Mouse (Mus musculus): ENCODE measurements at regions not wholly inside any gene's neighbourhood (a gene's known extent, or its start where the extent isn't known, plus 50 kb on each side); places are given as distances from the start of the nearest gene placed in this dataset.
A peak's percentile ranks its signal among the peaks of the same experiment; 100 is the strongest.

- H3K79me2 ChIP-seq (ENCODE audit: inconsistent target), result no peaks in the 10 kb centered on the region
- no peaks in the 10 kb centered on the region for H3K36me3 ChIP-seq (ENCODE audit: inconsistent target)
- no peak overlapping the region for H3K4me3 ChIP-seq (ENCODE audit: inconsistent target)
- no peak overlapping the region for H3K27ac ChIP-seq
- 93% methylated on average over 5 of the region's 5 CpGs for WGBS (ENCODE audit: missing documents)
Measured at GRCm38 (mm10) chr13:37710913-37711312, 67.3 kb upstream of the Rreb1 start.

GRCm38 (mm10) chr13:37712908-37713496 is 65.2 kb upstream of the Rreb1 start:
- H3K27ac ChIP-seq, result no peak overlapping the region
- H3K79me2 ChIP-seq (ENCODE audit: inconsistent target), result no peaks in the 10 kb centered on the region
- H3K36me3 ChIP-seq (ENCODE audit: inconsistent target), result no peaks in the 10 kb centered on the region
- H3K4me3 ChIP-seq (ENCODE audit: inconsistent target), result no peak overlapping the region
- 90% methylated on average over 4 of the region's 4 CpGs for WGBS (ENCODE audit: missing documents)

GRCm38 (mm10) chr13:37715058-37715712 is 63.0 kb upstream of the Rreb1 start:
- H3K79me2 ChIP-seq (ENCODE audit: inconsistent target), result no peaks in the 10 kb centered on the region
- 0 out of 2 replicates have a peak overlapping the region, but pooled peaks have one; percentile 1 for H3K27ac ChIP-seq
- WGBS (ENCODE audit: missing documents), result 58% methylated on average over 9 of the region's 9 CpGs
- H3K4me3 ChIP-seq (ENCODE audit: inconsistent target), result no peak overlapping the region
- no peaks in the 10 kb centered on the region for H3K36me3 ChIP-seq (ENCODE audit: inconsistent target)

GRCm38 (mm10) chr13:37715770-37716693 is 62.2 kb upstream of the Rreb1 start:
- Histone ChIP-seq H3K27ac (no peak overlapping the region), H3K4me3 (ENCODE audit: inconsistent target) (no peak overlapping the region), H3K79me2 (ENCODE audit: inconsistent target) (no peaks in the 10 kb centered on the region), H3K36me3 (ENCODE audit: inconsistent target) (no peaks in the 10 kb centered on the region)
- WGBS (ENCODE audit: missing documents), result 77% methylated on average over 15 of the region's 15 CpGs

GRCm38 (mm10) chr13:37717793-37718192 is 60.4 kb upstream of the Rreb1 start:
- 89% methylated on average over 1 of the region's 1 CpGs for WGBS (ENCODE audit: missing documents)

GRCm38 (mm10) chr13:37718364-37718763 is 59.8 kb upstream of the Rreb1 start:
- 25% methylated on average over 4 of the region's 4 CpGs for WGBS (ENCODE audit: missing documents)
- no peaks in the 10 kb centered on the region for H3K79me2 ChIP-seq (ENCODE audit: inconsistent target)
- H3K4me3 ChIP-seq (ENCODE audit: inconsistent target), result no peak overlapping the region
- no peaks in the 10 kb centered on the region for H3K36me3 ChIP-seq (ENCODE audit: inconsistent target)
- peak overlapping the region; percentile 60 for H3K27ac ChIP-seq

More at GRCm38 (mm10) chr13:37717793-37718192, 60.4 kb upstream of the Rreb1 start:
- H3K27ac ChIP-seq, result peak overlapping the region; percentile 60
- no peaks in the 10 kb centered on the region for H3K79me2 ChIP-seq (ENCODE audit: inconsistent target)
- H3K36me3 ChIP-seq (ENCODE audit: inconsistent target), result no peaks in the 10 kb centered on the region
- no peak overlapping the region for H3K4me3 ChIP-seq (ENCODE audit: inconsistent target)
